Mouse (Mus musculus): ENCODE results near the gene Hbs1l. TPM values are rescaled to one million over a fixed set of nuclear protein-coding genes. Genes with fewer than 3 reads are reported as not detected.

Hbs1l gene
- total and polyA plus RNA-seq, 3 experiments = 103 to 115 TPM; not detected in 1

- no peak overlapping the region for H3K4me3 ChIP-seq (ENCODE audit: control insufficient read depth in 1 of 2, insufficient read depth in 1 of 2, low read depth in 2 of 2, low read length in 2 of 2)
- no peak for DNase-seq (ENCODE audit: low read depth, low spot score)
- peaks cover 0 to 23% of the 10 kb centered on the region in 2 experiments; a peak in 2 of 4 replicates for H3K36me3 ChIP-seq (ENCODE audit: control insufficient read depth in 1 of 2, insufficient read depth in 2 of 2, low read length in 2 of 2)
These were observed 56.0 kb downstream of the Hbs1l start for GRCm38 (mm10) chr10:21351766-21352165.

DNA sequence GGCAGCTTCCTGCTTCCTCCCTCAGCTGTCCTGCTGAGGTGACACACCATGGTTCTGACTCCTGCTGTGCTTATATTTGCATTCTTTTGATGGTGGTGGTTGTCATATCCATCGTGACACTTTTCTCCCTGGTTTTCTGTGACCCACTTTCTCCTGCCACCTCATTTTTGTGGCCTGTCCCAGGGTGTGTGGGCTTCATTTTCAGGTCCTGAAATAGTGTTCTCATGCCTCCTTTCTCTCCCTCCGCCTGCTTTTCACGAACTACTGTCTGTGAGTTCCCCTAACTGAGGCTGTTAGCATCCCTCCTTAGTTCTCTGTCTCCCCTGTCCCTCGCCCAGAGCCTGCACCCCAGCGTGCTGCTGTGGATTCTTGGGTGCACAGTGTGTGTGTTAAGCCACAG, 58.1 kb downstream of the Hbs1l start:
- peaks cover 0 to 26% of the 10 kb centered on the region in 2 experiments; a peak in 2 of 4 replicates for H3K36me3 ChIP-seq (ENCODE audit: control insufficient read depth in 1 of 2, insufficient read depth in 2 of 2, low read length in 2 of 2)
- DNase-seq (ENCODE audit: low read depth, low spot score) = no peak

More at GRCm38 (mm10) chr10:21351766-21352165, 56.0 kb downstream of the Hbs1l start:
- peaks cover 0 to 2% of the 10 kb centered on the region in 2 experiments; a peak in 1 of 4 replicates for H3K4me1 ChIP-seq (ENCODE audit: control insufficient read depth in 1 of 2, insufficient read depth in 2 of 2, low read length in 2 of 2)
- no peaks in the 10 kb centered on the region for H3K79me2 ChIP-seq (ENCODE audit: control insufficient read depth, insufficient read depth, low read length, poor library complexity)
- H3K27ac ChIP-seq (ENCODE audit: control insufficient read depth, low read depth, low read length) = no peak overlapping the region
- H3K9me3 ChIP-seq (replicated peaks; ENCODE audit: insufficient read depth, low read length) = no peaks in the 10 kb centered on the region
- TF ChIP-seq MYB (IDR thresholded peaks at IDR 0.05; ENCODE audit: low read depth, low read length) = no peak
- no peak for TF ChIP-seq ELF1 (IDR thresholded peaks at IDR 0.05; ENCODE audit: low read depth, low read length)
- TF ChIP-seq SIN3A (IDR thresholded peaks at IDR 0.05; ENCODE audit: low read length) = no peak
- no peak for TF ChIP-seq ETS1 (IDR thresholded peaks at IDR 0.05; ENCODE audit: low read depth, low read length)
- TF ChIP-seq TCF12 (IDR thresholded peaks at IDR 0.05; ENCODE audit: low read depth, low read length) = no peak
- TF ChIP-seq NELFE (IDR thresholded peaks at IDR 0.05; ENCODE audit: low read depth, low read length) = no peak
- TF ChIP-seq EP300 (IDR thresholded peaks at IDR 0.05; ENCODE audit: low read depth in 1 of 2, low read length in 2 of 2) = no peak
- no peak for TF ChIP-seq MAZ (IDR thresholded peaks at IDR 0.05; ENCODE audit: low read depth, low read length)
- TF ChIP-seq CHD2 (IDR thresholded peaks at IDR 0.05; ENCODE audit: low read length) = no peak
- no peak for TF ChIP-seq ZNF384 (IDR thresholded peaks at IDR 0.05; ENCODE audit: low read depth, low read length)
- TF ChIP-seq UBTF (IDR thresholded peaks at IDR 0.05; ENCODE audit: borderline replicate concordance, insufficient read depth, low read depth, low read length) = no peak
- no peak for TF ChIP-seq ZMIZ1 (IDR thresholded peaks at IDR 0.05; ENCODE audit: low read depth, low read length)
- no peak for TF ChIP-seq RAD21 (IDR thresholded peaks at IDR 0.05; ENCODE audit: low read depth, low read length)
- no peak for TF ChIP-seq USF1 (IDR thresholded peaks at IDR 0.05; ENCODE audit: low read depth, low read length)
- no peak for TF ChIP-seq JUND (IDR thresholded peaks at IDR 0.05; ENCODE audit: low read depth, low read length)
- no peak for TF ChIP-seq CHD1 (IDR thresholded peaks at IDR 0.05; ENCODE audit: low read depth, low read length)
- no peak for TF ChIP-seq E2F4 (IDR thresholded peaks at IDR 0.05; ENCODE audit: borderline replicate concordance, low read depth, low read length)
- no peak for TF ChIP-seq GABPA (IDR thresholded peaks at IDR 0.05; ENCODE audit: low read depth, low read length)
- TF ChIP-seq TBP (IDR thresholded peaks at IDR 0.05; ENCODE audit: low read depth, low read length) = no peak
- H3K9ac ChIP-seq (ENCODE audit: control insufficient read depth, low read depth, low read length, poor library complexity, severe bottlenecking) = no peak overlapping the region
- H3K27me3 ChIP-seq (ENCODE audit: control insufficient read depth in 1 of 2, insufficient read depth in 2 of 2, low read length in 2 of 2) = no peaks in the 10 kb centered on the region

More for the DNA sequence above, 58.1 kb downstream of the Hbs1l start:
- no peaks in the 10 kb centered on the region for H3K79me2 ChIP-seq (ENCODE audit: control insufficient read depth, insufficient read depth, low read length, poor library complexity)
- no peaks in the 10 kb centered on the region for H3K27me3 ChIP-seq (ENCODE audit: control insufficient read depth in 1 of 2, insufficient read depth in 2 of 2, low read length in 2 of 2)
- H3K9me3 ChIP-seq (replicated peaks; ENCODE audit: insufficient read depth, low read length) = no peaks in the 10 kb centered on the region
- no peak overlapping the region for H3K4me3 ChIP-seq (ENCODE audit: control insufficient read depth in 1 of 2, insufficient read depth in 1 of 2, low read depth in 2 of 2, low read length in 2 of 2)
- H3K4me1 ChIP-seq (ENCODE audit: control insufficient read depth in 1 of 2, insufficient read depth in 2 of 2, low read length in 2 of 2) = peaks cover 0 to 2% of the 10 kb centered on the region in 2 experiments; a peak in 1 of 4 replicates
- TF ChIP-seq SMC3 (IDR thresholded peaks at IDR 0.05; ENCODE audit: low read depth, low read length) = no peak
- no peak for TF ChIP-seq HCFC1 (IDR thresholded peaks at IDR 0.05; ENCODE audit: low read depth, low read length)
- TF ChIP-seq CHD2 (IDR thresholded peaks at IDR 0.05; ENCODE audit: low read length) = no peak
- no peak for TF ChIP-seq CHD1 (IDR thresholded peaks at IDR 0.05; ENCODE audit: low read depth, low read length)
- no peak for TF ChIP-seq ZMIZ1 (IDR thresholded peaks at IDR 0.05; ENCODE audit: low read depth, low read length)
- TF ChIP-seq SIN3A (IDR thresholded peaks at IDR 0.05; ENCODE audit: low read length) = no peak
- TF ChIP-seq USF1 (IDR thresholded peaks at IDR 0.05; ENCODE audit: low read depth, low read length) = no peak
- TF ChIP-seq MEF2A (IDR thresholded peaks at IDR 0.05; ENCODE audit: extremely low read depth, insufficient replicate concordance, low read depth, low read length, poor library complexity, severe bottlenecking) = no peak
- H3K9ac ChIP-seq (ENCODE audit: control insufficient read depth, low read depth, low read length, poor library complexity, severe bottlenecking) = no peak overlapping the region
- H3K27ac ChIP-seq (ENCODE audit: control insufficient read depth, low read depth, low read length) = no peak overlapping the region

Measured in MEL (cell line).